Mouse (Mus musculus): ENCODE measurements around the gene Btbd9.

DNA sequence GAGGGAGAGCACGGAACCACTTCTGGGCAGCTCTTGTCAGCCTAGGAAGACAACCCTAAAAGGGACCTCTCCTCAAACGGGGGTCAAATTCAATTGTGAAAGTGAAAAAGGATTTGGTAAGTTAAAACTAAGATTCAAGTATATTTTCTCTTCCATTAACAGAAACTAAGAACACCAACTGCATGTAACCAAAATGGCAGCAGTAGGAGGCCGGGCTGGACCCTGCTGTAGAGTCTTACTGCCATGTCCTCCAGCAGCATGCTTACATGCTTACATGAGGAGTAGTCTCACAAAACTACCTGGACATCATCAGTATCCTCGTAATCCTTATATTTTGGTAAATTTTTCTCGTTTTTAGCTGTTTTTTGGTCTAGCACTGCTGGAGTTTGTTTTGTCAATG, 86.2 kb downstream of the Btbd9 start:
- TF ChIP-seq CTCF (conservative IDR thresholded peaks at IDR 0.05; ENCODE audit: low read length) (no peak), POU5F1 (IDR thresholded peaks at IDR 0.05; ENCODE audit: borderline replicate concordance, low read length) (no peak), NANOG (IDR thresholded peaks at IDR 0.05; ENCODE audit: borderline replicate concordance, low read length) (no peak)
